Comparison of ENCODE assay signal across 16 mouse cellular contexts in the genomic region with DNA sequence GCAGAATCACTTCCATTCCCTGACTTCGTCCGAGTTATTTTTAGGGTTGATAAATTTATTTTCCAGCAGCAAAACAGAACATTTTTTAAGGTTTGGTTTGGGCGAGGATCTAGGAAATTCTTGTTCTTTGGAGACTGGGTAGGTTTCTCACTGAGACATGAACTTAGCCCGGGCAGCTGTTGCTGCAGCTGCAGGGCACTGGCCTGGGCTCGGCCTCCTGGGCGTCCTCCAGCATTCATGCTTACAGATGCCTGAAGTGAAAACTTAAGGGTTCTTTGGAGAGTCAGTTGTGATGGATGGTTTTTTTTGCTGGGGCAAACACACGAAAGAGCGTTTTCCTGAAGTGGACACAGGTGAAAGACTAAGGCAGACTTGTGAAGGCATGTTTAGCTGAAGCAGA.
"Had no signal": no experiment of that assay in that cellular context is flagged by ENCODE, and none has a peak within 500 bp of the region (broad histone marks: within the 10 kb centered on the region; RNA-seq: fewer than 3 reads in every experiment).

No protein-coding gene starts in this region.

- DNase-seq: kidney, postnatal 36 days; layer of hippocampus, postnatal 36 days; liver, embryonic 13.5 days; lung, embryonic 14.5 days; lung, postnatal 36 days; thymus, adult 18-20 months; thymus, postnatal 36 days had no signal

- ATAC-seq: lung, postnatal 0 days; midbrain, embryonic 13.5 days; midbrain, embryonic 16.5 days had no signal

- H3K4me2 ChIP-seq: liver, embryonic 13.5 days; lung, embryonic 14.5 days; midbrain, embryonic 13.5 days; neural tube, embryonic 13.5 days had no signal

- H3K9ac ChIP-seq: liver, embryonic 13.5 days; lung, embryonic 14.5 days; midbrain, embryonic 13.5 days; neural tube, embryonic 13.5 days had no signal

- H3K9me3 ChIP-seq: liver, embryonic 13.5 days; midbrain, embryonic 10.5 days; midbrain, embryonic 13.5 days; neural tube, embryonic 13.5 days had no signal

- H3K27me3 ChIP-seq: liver, embryonic 13.5 days; megakaryocyte, embryonic 14.5 days; midbrain, embryonic 13.5 days; neural tube, embryonic 13.5 days had no signal

- H3K36me3 ChIP-seq: midbrain, embryonic 10.5 days; midbrain, embryonic 13.5 days; neural tube, embryonic 13.5 days had no signal

- H3K27ac ChIP-seq: kidney, postnatal 0 days; left cerebral cortex, adult 2 months; liver, embryonic 13.5 days; midbrain, embryonic 10.5 days; midbrain, embryonic 13.5 days; neural tube, embryonic 13.5 days had no signal

- H3K4me3 ChIP-seq: left cerebral cortex, adult 2 months; liver, embryonic 13.5 days; megakaryocyte, embryonic 14.5 days; midbrain, embryonic 10.5 days; midbrain, embryonic 13.5 days; myocyte; neural tube, embryonic 13.5 days had no signal

- H3K4me1 ChIP-seq: midbrain, embryonic 10.5 days; neural tube, embryonic 13.5 days had no signal
